Mouse (Mus musculus) kidney, adult 8-10 months (tissue): ENCODE data around the gene Ttll13.

Experiments
- DNase-seq, 2 experiments: peaks; one replicate each; pipeline ENCODE4 v3.0.0; 2022

Gene Ttll13

DNA sequence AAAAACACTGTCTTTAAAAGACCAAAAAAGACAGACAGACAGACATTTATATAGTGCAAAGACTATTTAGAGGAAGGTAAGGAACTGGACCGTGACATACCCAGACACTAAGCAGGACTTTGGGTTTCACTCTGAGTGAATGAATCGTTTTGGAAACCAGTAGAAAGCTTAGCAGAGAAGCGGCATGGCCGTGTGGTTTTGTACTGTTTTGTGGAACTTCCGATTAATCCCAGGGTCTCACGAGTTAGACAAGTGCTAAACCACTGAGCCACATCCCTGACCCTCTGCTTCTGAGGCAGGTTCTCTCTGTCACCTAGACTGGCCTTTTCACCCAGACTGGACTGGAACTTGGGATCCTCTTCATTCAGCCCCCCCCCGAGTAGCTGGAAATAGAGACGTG lies 31.7 kb upstream of the Ttll13 start:
- DNase-seq: no peak

DNA sequence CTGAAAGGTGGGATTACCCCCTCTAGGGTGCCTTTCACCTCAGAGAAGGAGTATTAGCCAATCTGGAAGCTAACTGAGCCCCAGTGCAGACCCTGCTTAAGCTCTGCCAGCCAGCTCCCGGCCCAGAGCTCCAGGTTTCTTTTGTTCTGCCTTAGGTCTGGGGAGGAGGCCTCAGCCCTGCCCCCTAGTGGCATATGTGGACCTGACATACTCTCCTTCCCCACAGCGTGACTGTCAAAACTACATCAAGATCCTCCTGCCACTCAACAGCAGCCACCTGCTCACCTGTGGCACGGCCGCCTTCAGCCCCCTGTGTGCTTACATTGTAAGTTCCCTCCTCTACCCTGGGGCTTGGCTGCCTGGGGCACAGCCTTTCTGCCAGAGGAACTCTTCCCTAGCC lies 30.8 kb upstream of the Ttll13 start:
- DNase-seq: peak; percentile 55 to 82

DNA sequence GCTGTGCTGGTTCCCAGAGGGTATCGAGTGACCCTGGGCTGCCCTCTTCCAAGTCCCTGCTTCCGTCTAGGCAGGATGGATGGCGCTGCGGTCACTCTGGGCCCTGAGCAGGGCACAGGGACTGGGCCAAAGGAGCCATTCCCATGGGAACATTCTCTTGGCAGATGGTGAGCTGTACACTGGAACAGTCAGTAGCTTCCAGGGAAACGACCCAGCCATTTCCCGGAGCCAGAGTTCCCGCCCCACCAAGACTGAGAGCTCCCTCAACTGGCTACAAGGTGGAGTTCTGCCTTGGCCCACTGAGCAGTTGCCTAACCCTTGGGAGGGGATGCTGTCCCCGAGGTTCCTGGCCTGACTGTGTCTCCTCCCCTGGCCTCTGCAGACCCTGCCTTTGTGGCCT lies 29.6 kb upstream of the Ttll13 start:
- DNase-seq: peak in 1 of 2 experiments; percentile 50

DNA sequence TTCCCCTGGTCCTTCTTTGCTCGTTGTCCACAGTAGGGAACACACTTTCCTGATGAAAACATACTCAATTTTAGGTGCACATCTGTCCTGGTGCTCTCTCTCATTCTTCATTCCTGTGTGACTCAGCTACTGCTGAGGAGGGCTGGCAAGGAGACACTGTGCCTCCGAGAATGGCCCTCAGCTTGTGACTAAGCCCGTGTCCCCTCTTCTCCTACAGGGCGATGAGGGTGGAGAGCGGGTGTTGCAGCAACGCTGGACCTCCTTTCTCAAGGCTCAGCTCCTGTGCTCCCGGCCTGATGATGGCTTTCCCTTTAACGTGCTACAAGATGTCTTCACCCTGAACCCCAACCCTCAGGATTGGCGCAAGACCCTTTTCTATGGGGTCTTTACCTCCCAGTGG lies 27.5 kb upstream of the Ttll13 start:
- no peak for DNase-seq

DNA sequence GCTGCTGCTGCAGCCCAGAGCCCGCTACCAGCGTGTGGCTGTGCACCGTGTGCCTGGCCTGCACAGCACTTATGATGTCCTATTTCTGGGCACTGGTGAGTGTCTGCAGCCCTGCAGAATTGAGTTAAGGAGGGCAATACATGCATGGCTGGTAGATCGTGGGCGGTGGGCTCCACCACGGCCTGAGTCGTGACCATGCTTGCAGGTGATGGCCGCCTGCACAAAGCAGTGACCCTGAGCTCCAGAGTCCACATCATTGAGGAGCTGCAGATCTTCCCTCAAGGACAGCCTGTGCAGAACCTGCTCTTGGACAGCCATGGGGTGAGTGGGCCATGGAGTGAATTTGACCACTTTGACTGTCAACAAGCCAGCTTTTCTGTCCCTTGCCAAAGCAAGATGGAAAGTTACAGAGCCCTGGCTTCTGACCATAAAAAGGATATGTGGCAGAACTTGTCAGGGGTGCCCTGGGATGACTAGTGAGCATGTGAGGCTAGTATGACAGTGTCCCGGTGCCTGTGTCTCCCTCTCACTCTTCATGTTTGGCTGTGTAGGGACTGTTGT lies 25.9 kb upstream of the Ttll13 start:
- DNase-seq: no peak

DNA sequence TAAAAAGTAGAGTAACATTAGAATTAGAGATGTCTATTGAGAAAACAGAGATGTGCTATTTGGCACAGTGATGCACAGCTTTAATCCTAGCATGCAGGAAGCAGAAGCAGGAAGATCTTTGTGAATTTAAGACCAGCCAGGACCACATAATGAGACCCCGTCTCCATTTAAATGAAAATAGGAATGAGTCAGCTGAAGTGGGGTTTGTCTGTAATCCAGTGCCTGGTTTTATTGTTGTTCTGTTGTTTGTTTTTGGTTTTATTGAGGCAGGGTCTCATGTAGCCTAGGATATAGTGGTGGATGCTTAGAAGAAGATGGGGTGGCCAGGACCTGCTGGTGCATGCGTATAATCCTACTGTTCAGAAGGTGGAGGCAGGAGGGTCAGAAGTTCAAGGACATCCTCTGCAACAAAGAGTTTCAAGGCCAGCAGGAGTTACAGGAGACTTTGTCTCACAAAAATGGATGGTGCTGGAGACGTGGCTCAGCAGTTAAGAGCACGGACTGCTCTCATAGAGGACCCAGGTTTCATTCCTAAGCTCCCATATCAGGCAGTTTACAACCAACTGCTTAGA lies 24.9 kb upstream of the Ttll13 start:
- DNase-seq: no peak

DNA sequence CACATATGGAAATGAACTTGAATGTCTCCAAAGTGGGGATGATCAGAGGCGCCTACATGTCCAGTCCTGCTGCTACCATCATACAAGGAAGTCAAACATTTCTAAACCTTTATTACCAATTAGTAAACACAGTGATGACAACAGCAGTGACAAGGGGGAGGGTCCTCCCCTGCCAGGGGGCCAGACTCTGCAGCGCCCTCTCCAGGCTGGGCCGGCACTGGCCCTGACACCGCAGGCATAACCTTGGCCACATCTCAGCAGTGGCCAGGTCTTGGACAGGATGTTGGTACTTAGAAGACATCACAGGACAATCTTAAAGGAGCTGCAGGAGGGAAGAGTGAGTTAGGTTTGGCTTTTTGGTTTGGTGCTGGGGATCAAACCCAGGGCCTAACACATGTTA lies 19.1 kb upstream of the Ttll13 start:
- DNase-seq: no peak

DNA sequence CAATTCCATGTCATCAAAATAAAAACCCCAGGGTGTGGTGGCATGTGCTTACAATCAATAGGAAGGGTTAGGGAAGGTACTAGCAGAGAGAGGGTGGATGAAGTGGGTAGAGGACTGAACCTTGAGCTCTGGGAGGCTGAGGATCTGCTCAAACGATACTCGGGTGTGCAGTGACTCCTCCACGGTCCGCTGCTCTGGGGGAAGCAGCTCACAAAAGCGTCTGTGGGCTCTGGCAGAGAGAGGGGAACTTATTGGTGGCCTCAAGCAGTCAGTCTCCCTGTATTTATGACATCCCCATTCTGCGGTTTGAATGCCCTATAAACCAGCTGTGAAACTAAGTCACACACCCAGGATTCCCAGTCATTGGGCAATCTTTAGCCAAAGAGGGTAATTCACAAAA lies 16.0 kb upstream of the Ttll13 start:
- DNase-seq: peak in 1 of 2 experiments; percentile 38

DNA sequence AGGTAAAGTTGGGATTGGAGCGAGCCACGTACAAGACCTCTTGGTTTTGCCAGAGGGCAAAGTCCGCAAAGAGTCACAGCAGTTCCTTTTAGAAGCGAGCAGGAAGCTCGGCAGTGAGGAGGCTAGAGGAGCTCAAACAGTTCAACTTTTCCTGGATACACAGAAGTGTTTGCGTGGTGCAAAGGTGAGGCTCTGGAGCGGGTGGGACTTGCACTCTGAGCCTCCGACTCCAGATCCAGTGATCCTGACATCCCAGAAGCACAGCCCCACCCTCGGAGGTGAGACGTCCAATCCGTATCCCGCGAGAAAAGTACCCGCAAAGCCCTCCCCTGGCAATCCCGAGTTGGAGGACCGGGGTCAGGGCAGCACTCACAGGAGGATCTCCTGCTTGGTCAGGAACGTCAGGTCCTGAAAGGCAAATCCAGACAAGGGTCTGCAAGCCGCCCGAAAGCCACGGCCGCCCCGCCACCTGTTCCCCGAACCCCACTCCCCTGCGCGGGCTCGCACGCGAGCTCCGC lies 14.1 kb upstream of the Ttll13 start:
- DNase-seq: peak; percentile 80 to 82

DNA sequence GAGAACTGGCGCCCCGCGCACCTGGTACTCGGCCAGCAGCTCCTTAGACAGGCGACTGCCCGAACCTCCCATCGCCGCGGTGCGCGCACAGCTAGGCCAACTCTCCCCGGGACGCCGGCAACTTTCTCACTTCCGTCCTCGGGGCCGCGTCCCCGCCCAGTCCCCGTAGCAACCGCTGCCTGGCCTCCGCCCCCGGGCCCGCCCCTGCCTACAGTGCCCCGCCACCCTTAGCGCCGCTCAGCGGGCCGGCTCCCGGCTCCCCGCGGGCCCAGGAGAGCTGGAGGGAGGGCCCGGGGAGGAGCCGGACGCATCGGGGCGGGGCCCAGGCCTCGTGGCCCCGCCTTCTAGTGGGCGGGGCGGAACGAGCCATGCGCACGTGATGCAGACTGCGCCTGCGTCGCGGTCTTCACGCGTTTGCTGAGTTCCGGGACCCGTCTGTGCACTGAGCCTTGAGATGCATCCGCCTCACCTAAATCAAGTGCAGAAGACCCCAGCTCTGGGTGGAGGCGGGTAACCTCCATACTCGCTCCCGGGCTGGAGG lies 13.6 kb upstream of the Ttll13 start, which contains the start of the genes Cib1 and Gdpgp1:
Gene Cib1, minus strand, starts transcription at position 325 of the 541 bp plus-strand sequence.
Gene Gdpgp1, plus strand, starts transcription at position 377 of the 541 bp plus-strand sequence.
- DNase-seq: peak; percentile 97 to 98

DNA sequence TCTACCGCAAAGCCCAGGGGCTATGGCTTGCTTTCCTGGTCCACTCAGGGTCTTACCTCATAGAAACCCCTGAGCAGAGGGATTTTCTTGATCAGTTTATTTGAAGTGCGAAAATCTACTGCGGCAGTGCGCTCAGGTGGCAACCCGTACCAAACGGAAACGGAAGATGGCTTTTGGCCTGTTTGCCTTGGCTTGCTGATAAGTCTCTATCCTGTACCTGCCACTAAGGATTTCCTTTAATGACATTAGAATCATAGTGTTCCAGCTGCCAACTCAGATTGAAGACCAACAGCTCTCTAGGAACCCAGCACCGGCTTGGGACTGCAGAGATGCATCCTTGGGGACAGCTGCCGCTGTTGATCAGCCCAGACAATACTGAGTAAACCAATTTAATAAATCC lies 12.4 kb upstream of the Ttll13 start:
- DNase-seq: no peak

DNA sequence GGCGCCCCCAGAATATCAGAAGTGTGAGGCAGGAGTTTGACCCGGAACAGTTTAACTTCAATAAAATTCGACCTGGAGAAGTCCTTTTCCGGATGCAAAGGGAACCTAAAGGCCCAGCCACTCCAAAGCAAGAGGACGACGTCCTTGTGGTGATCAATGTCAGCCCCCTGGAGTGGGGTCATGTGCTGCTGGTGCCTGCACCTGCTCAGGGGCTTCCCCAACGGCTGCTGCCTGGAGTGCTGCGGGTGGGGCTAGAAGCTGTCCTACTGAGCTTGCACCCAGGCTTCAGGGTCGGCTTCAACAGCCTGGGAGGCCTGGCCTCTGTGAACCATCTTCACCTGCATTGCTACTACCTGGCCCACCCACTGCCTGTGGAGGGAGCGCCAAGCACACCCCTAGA lies 7.6 kb upstream of the Ttll13 start:
- DNase-seq: no peak

DNA sequence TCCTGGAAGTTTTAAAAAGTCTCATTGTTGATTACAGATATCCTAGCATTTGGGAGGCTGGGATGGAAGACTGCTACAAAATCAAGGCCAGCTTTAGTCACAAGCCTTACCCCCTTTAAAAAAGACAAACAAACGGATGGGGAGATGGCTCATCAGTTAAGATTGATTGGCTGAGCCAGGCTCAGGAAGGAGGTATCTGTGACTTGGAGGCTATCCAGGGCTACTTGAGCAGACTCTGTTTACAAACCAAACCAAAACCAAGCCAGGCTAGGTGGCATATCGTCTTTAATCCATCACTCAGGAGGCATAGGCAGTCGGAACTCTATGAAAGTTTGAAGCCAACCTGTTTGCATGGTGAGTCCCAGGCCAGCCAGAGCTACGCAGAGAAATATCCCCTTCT lies 4.5 kb upstream of the Ttll13 start:
- no peak for DNase-seq

DNA sequence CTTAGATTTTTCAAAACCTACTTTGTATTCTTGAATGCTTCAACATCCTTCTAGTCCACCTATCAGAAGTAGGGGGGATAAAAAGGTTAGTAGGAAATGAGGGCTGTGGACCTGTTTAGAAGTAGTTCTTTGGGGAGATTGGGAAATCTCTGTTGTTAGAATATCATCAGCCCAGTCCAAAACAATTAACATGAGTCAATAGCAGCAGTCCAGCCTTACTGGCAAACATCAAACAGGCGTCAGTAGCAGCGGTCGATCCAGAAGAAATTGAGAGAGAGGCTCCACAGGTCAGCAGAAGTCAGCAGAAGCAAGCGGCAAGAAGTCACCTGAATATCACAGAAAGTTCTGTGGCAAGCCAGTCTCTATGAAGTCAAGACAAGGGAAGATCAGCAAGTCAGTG lies 1.3 kb upstream of the Ttll13 start:
- DNase-seq: no peak

DNA sequence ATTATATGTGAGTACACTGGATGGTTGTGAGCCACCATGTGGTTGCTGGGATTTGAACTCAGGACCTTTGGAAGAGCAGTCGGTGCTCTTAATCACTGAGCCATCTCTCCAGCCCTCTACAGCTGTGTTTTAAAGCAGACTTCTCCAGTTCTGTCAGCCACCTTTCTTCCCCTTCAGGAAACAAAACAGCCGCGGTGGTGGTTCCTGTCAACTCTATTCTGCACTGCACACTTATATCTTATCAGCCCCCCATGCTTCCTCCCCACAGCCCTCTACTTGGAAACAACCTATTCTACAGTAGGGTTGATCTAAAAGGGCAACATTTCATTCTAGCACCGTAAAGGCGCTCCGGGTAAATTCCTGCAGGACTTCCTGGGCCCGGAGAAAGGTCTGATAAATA lies 683 bp downstream of the Ttll13 start:
- no peak for DNase-seq

DNA sequence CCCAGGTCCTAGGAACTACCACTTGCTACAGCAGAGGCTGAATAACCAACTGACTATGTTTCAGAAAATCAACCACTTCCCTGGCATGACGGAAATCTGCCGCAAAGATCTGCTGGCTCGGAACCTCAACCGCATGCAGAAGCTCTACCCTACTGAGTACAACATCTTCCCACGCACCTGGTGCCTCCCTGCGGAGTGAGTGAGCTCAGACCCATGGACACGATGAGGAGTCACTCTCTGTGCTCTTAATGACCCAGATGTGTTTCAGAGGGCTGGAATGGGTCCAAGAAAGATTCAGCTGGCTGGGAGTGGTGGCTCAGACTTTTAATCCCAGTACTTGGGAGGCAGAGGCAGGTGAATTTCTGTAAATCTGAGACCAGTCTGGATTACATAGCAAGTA lies 6.3 kb downstream of the Ttll13 start:
- DNase-seq: no peak

DNA sequence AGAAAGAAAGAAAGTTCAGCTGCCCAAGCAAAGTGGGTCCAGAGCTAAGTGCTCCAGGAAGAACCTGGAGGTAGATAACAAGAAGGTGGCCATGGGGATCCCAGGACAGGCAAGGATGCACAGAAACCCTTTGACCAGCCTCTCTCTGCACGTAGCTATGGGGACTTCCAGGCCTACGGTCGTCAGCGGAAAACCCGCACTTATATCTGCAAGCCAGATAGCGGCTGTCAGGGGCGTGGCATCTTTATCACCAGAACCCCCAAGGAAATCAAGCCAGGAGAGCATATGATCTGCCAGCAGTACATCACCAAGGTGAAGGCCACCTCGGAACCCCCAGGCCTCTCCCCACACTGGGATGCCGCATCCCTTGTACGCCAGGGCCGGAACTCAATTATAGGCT lies 6.7 kb downstream of the Ttll13 start:
- DNase-seq: no peak

DNA sequence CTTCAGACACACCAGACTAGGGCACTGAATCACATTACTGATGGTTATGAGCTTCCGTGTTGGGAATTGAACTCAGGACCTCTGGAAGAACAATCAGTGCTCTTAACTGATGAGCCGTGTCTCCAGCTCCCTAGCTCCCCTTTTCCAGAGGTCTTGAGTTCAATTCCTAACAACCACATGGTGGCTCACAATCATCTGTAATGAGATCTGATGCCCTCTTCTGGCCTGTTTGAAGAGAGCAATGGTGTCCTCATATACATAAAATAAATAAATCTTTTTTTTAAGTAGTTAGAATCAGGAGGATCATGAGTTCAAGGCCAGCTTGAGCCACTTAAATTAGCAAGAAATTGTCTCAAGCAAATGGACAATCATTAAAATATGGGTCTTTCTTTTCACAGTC lies 9.8 kb downstream of the Ttll13 start:
- no peak for DNase-seq

DNA sequence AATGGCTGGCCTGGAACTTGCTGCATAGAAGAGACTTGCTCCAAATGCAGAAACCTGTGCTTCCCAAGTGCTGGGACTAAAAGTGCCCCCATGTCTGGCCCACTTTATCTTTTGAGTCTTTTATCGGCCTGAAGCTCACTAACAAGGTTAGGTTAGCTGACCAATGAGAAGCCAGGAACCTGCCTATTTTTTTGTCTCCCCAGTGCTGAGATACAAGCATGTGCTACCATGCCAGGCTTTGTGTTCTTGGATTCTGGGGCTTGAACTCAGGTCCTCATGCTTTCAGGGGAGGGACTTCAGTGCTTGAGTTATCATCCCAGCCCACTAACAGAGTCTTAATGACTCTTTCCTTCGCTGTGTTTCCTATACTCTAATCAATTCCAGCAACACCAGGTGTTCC lies 11.5 kb downstream of the Ttll13 start:
- no peak for DNase-seq

DNA sequence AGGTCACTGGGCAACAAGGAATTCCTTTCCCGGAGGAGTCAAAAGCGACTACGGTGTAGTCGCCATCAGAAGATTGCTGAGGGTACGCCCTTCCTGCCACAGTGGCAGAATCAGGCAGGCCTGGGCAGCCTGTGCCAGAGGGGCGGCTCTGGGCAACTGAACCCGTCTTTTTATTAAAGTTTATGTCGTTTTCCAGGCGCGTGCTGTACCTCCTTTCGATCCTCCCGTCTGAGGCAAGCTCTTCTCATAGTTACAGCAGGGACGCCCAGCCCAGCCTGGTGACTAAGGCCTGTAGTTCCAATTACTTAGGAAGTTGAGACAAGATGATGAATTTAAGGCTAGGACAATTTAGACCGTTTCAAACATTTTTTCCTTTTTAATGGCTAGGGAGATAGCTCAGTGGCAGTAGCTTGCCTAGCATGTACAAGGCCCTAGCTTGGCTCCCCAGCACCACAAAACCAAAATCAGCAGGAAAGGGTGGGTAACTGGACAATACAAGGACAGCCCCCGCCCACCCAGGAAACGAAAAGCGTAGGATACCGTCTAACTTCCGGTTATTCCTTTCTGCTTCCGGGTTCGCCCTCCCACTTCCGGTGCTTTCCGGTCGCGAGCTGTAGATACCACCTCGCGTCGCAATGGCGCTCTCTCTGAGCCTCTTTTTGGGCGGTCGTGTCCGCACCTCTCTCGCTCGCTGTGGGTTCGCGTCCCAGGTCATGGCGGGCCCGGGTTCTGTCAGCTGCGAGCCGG lies 14.6 kb downstream of the Ttll13 start, which contains the start of gene Ngrn:
Gene Ngrn, plus strand, starts transcription at position 591 of the 747 bp plus-strand sequence.
- peak; percentile 87 to 89 for DNase-seq

DNA sequence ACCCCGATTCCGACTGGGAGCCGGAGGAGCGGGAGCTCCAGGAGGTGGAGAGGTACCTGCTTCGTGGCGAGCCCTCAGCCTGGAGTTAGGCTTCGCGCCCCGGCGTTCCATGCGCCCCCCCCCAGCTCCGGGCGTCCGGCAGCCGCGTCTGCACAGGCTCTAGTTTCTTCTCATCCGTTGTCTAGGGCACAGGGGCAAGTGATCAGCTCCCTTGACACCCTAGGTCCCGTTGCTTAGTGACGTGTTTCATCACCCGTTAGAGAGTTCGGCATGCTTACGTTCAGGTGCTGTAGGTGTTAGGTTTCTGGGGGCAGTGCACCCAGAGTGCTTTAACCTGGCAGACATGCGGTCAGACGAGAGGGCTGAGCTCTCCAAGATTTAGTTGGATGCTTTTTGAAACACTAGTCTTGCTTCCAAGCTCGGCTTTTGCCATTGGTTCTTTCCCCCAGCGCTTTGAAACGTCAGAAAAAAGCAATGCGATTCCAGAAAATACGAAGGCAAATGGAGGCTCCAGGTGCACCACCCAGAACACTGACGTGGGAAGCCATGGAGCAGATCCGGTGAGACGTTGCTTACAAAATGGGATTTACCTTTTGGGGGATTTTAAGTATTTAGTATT lies 15.3 kb downstream of the Ttll13 start:
- no peak for DNase-seq

DNA sequence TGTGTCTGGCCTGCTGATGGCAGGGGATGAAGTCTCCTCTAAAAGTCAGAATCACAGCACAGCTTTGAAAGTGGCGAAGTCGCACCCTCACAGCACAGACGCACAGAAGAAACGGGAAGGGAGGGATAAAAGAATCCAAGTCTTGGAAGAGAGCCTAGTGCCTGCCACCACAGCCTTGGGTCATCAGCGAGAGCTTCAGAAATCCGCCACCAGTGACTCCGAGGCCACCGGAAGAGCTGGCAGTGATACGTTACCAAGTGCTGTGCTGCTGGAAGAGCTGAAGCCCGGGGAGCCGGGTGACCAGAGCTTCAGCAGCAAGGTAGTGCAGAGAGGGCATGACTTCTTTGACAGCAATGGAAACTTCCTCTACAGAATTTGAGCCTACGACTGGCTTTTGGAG lies 18.4 kb downstream of the Ttll13 start:
- DNase-seq: no peak

DNA sequence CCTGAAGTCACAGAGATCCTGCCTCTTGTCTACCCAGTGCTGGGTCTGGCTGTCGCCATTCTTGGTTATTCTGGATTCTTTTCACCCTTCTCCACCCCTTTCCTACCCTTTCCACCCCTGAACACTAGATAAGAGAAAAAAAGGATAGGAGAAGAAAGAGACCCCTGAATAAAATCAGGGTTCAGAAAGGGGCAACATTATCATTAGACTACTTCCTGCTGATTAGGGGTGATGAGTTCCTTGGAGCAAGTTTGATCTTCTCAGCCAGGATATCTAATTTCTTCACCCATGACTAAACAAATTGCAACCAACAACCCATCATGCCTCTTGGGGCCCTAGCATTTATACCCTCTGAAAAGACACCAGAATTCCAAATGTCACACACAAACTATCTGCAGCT lies 21.6 kb downstream of the Ttll13 start:
- no peak for DNase-seq
